Mouse (Mus musculus): ENCODE measurements at regions not wholly inside any gene's neighbourhood (a gene's known extent, or its start where the extent isn't known, plus 50 kb on each side); places are given as distances from the start of the nearest gene placed in this dataset.

DNA sequence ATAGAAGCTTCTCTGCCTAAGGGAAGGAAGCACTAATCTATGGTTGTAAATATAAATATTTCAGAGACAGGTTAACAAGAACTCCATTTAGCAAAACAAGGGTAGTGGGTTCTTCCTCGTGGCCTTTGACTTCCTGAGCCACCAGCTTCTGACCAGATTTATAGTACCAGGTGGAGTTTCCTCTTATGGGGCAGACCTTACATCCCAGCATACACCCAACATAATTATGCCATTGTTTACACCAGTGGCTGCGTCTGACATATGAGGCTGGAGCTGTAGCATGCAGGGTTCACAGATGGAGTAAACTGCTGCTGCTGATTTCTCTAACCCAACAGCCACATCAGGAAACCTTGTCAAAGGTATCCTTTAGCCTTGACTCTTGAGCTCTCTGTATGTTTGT, 75.5 kb downstream of the Trib2 start:
- no peak overlapping the region for H3K27ac ChIP-seq
- no peaks in the 10 kb centered on the region for H3K36me3 ChIP-seq (ENCODE audit: poor library complexity, severe bottlenecking)
- H3K4me3 ChIP-seq: no peak overlapping the region
- ATAC-seq: no peak
- H3K9ac ChIP-seq: no peak overlapping the region
- H3K4me2 ChIP-seq: no peak overlapping the region
- no peaks in the 10 kb centered on the region for H3K27me3 ChIP-seq
- H3K9me3 ChIP-seq (replicated peaks): no peaks in the 10 kb centered on the region
- 76% methylated on average over 2 of the region's 2 CpGs for WGBS
- no peaks in the 10 kb centered on the region for H3K4me1 ChIP-seq

DNA sequence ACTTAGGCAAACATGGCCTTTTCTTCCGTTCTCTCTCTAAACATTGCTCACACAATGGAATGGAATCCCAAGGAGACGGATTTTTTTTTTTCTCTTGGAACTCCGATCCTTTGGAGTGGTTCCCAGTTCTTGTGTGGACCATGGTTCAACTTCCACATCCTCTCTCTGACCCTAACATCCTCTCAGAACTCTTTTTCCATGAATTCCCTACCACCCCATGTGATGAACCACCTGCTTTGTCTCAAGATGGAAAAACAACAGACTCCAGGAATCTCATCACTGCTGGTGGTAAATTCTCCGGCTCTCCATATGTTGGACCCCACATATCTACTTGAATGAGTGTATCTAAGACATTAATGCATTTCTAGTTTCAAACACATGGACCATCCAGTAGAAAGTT, 77.7 kb downstream of the Trib2 start:
- WGBS: 66% methylated on average over 4 of the region's 4 CpGs

DNA sequence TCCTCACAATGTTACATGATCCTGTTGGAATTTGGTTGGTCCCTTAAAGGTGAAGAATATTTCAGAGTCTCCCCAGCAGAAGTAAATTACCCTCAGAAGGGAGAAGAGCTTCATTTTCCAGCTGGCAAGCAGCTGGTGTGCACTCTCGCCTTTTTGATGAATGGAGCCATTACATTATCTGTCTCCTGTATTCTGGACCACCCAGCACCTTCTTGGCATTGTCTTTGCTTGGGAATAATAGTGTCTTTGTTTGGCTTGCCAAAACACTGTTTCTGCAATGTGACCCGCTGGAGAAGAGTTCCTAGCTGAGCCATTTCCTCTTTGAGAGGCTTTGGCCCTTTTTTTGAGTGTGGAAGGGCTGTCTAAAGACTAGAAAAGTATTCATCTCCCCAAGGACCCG, 85.5 kb downstream of the Trib2 start:
- no peak overlapping the region for H3K27ac ChIP-seq
- H3K27me3 ChIP-seq: no peaks in the 10 kb centered on the region
- H3K9me3 ChIP-seq (replicated peaks): no peaks in the 10 kb centered on the region
- 0 out of 2 replicates have a peak, but pooled peaks cover 6% of the 10 kb centered on the region for H3K4me1 ChIP-seq
- H3K36me3 ChIP-seq (ENCODE audit: poor library complexity, severe bottlenecking): no peaks in the 10 kb centered on the region
- ATAC-seq: no peak
- no peak overlapping the region for H3K4me2 ChIP-seq
- WGBS: 26% methylated on average over 3 of the region's 3 CpGs
- no peak overlapping the region for H3K4me3 ChIP-seq
- H3K9ac ChIP-seq: no peak overlapping the region

More for the DNA sequence above, 77.7 kb downstream of the Trib2 start:
- no peaks in the 10 kb centered on the region for H3K9me3 ChIP-seq (replicated peaks)
- no peak overlapping the region for H3K27ac ChIP-seq
- no peaks in the 10 kb centered on the region for H3K4me1 ChIP-seq
- no peak overlapping the region for H3K4me3 ChIP-seq
- no peaks in the 10 kb centered on the region for H3K36me3 ChIP-seq (ENCODE audit: poor library complexity, severe bottlenecking)
- no peaks in the 10 kb centered on the region for H3K27me3 ChIP-seq
- H3K4me2 ChIP-seq: no peak overlapping the region
- no peak overlapping the region for H3K9ac ChIP-seq
- ATAC-seq: no peak

DNA sequence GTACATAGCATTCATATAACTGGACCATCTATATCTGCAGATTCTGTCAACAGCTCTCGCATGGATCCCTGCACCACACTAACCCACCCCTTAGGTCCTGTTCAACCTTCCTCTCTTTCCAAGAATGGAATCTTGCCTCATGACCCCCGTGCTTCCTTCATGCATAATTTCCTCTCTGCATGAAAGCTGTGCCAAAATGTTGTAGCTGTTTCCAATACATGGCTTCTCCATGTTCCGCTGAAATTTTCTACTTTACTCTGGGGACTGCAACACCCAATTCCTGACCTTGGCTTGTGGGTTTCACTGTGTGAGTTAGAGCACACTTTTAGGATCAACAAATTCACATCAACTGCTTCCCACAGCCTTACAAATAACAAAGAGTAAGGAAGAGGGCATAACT, 87.0 kb downstream of the Trib2 start:
- Histone ChIP-seq H3K36me3 (ENCODE audit: poor library complexity, severe bottlenecking) (no peaks in the 10 kb centered on the region), H3K4me2 (no peak overlapping the region), H3K27ac (no peak overlapping the region), H3K27me3 (no peaks in the 10 kb centered on the region), H3K4me3 (no peak overlapping the region), H3K9ac (no peak overlapping the region), H3K9me3 (replicated peaks) (no peaks in the 10 kb centered on the region), H3K4me1 (0 out of 2 replicates have a peak, but pooled peaks cover 6% of the 10 kb centered on the region)
- 83% methylated on average over 3 of the region's 3 CpGs for WGBS
- ATAC-seq: no peak

DNA sequence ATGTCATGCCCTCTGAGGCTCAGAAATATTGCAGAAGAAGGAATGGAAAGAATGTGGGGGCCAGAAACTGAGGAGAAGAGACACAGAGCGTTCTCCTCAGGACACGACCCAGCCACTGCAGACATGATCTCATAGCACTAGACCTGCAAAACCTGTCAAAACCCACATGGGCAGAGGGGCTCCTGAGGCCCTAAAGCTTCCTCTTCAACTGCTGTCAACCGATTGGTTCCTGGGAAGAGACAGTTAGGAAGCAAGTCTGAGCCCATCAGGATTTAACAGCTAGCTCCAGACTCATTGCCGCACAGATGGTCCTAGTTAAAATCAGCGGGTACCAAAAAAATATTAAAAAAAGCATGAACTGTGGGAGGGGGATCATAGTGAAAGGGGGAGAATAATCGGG, 93.2 kb downstream of the Trib2 start:
- Histone ChIP-seq H3K4me2 (no peak overlapping the region), H3K9ac (no peak overlapping the region), H3K36me3 (ENCODE audit: poor library complexity, severe bottlenecking) (no peaks in the 10 kb centered on the region), H3K27ac (no peak overlapping the region), H3K4me3 (no peak overlapping the region), H3K4me1 (no peaks in the 10 kb centered on the region), H3K27me3 (no peaks in the 10 kb centered on the region), H3K9me3 (replicated peaks) (no peaks in the 10 kb centered on the region)
- no peak; the same call in 1 of the 2 replicates for ATAC-seq
- WGBS: 89% methylated on average over 6 of the region's 6 CpGs

DNA sequence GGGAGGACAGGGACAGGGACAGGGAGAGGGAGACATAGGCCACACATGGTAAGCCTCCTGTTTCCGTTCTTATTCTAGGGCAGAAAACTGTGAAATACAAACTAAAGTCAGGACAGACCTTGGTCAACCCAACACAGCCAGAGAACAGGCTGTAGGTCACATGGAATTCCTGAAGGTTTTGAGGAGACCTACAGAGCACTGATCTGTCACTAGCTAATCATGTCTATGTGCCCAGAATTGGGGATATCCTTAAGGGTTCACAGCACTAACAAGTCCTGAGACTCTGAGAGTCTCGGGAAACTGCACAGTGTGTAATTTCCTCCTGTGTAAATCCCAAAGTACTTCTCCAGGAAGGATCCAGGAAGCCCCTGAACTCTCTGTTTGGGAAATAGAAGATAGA, 94.6 kb downstream of the Trib2 start:
- 97% methylated on average over 2 of the region's 2 CpGs for WGBS
- H3K4me1 ChIP-seq: no peaks in the 10 kb centered on the region
- no peak for ATAC-seq
- H3K9me3 ChIP-seq (replicated peaks): no peaks in the 10 kb centered on the region
- no peak overlapping the region for H3K9ac ChIP-seq
- no peak overlapping the region for H3K4me2 ChIP-seq
- no peaks in the 10 kb centered on the region for H3K27me3 ChIP-seq
- H3K4me3 ChIP-seq: no peak overlapping the region
- no peak overlapping the region for H3K27ac ChIP-seq
- H3K36me3 ChIP-seq (ENCODE audit: poor library complexity, severe bottlenecking): no peaks in the 10 kb centered on the region

DNA sequence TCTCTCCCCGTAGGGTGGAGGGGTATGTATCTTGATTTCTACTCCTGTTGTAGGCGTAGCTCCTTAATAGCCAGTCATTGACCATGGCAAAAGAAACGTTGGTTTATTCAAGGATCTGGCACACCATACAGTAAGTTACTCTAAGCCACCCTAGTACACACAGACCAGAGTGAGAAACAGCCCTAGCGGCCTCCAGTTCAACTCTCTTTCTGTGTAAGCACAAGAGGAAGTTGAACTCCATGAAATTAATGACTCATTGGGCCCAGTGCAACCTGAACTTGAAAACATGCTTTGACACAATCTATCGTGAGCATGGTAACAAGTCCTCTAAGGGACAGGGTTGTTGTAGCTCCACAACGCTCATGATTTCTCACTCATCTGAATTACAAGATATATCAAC, 96.6 kb downstream of the Trib2 start:
- no peaks in the 10 kb centered on the region for H3K27me3 ChIP-seq
- no peaks in the 10 kb centered on the region for H3K36me3 ChIP-seq (ENCODE audit: poor library complexity, severe bottlenecking)
- 88% methylated on average over 6 of the region's 6 CpGs for WGBS
- no peak overlapping the region for H3K27ac ChIP-seq
- no peaks in the 10 kb centered on the region for H3K9me3 ChIP-seq (replicated peaks)
- no peaks in the 10 kb centered on the region for H3K4me1 ChIP-seq
- no peak overlapping the region for H3K9ac ChIP-seq
- H3K4me2 ChIP-seq: no peak overlapping the region
- no peak for ATAC-seq
- no peak overlapping the region for H3K4me3 ChIP-seq

DNA sequence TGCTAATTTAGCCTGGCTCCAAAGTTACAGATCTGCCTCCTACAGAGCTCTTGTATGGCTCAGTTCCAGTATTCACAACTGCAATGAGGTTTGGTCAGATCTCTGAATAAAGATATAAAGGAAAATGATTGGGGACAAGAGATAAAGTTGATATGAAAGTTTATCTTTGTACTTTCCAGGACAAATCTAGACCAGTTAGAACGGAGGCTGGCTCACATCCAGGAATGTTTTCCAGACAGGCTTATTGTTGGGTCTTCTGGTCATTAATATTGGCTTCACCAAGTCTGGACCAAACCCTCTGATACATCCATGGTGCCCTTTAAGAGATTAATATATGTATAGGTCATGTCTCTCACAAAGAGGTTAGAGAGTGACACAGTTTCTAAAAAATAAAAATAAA, 97.9 kb downstream of the Trib2 start:
- ATAC-seq: no peak
- no peak overlapping the region for H3K27ac ChIP-seq
- WGBS: 82% methylated on average over 1 of the region's 1 CpGs

DNA sequence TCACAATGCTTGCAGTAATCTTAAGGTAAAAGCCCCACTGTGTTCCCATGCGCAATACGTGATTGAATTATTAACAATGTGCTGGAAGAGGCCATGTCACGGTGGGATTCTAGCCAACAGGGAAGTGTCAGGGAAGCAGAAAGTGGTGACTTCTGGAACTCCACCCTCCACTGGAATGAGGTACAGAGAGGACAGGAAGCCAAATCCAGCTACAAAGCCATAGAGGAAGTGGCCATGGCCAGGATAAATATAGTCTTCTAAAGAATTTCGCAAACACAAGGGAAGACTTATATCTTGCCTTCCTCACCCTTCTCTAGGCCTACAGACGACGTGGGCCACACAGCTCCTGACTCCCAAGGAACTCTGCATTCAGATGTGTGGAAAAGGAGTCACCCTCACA, 98.7 kb downstream of the Trib2 start:
- Histone ChIP-seq H3K9ac (no peak overlapping the region), H3K9me3 (replicated peaks) (no peaks in the 10 kb centered on the region), H3K36me3 (ENCODE audit: poor library complexity, severe bottlenecking) (no peaks in the 10 kb centered on the region), H3K27ac (no peak overlapping the region), H3K4me2 (no peak overlapping the region), H3K4me3 (no peak overlapping the region), H3K27me3 (no peaks in the 10 kb centered on the region), H3K4me1 (no peaks in the 10 kb centered on the region)
- ATAC-seq: no peak
- 96% methylated on average over 6 of the region's 6 CpGs for WGBS

More for the DNA sequence above, 97.9 kb downstream of the Trib2 start:
- Histone ChIP-seq H3K4me3 (no peak overlapping the region), H3K4me2 (no peak overlapping the region), H3K9ac (no peak overlapping the region), H3K27me3 (no peaks in the 10 kb centered on the region), H3K36me3 (ENCODE audit: poor library complexity, severe bottlenecking) (no peaks in the 10 kb centered on the region), H3K4me1 (no peaks in the 10 kb centered on the region), H3K9me3 (replicated peaks) (no peaks in the 10 kb centered on the region)

DNA sequence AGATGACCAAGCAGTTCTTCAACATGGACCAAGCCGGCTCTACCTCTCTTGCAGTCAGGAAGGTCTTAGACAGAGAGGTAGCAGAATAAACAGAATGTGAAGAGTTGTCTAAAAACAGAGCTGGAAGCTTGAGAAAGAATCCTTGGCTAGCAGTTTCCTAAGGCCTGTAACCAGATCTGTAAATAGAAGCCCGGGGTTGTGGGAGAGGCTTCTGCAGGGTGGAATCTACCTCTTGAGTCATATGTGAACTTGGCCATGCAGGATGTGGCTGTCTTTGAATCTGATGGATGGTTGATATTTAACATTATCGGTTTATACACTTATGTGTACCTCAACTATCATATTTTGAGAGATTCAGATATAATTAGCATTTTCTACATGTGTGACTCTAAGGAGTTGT, 99.4 kb downstream of the Trib2 start:
- Histone ChIP-seq H3K9me3 (replicated peaks) (no peaks in the 10 kb centered on the region), H3K27me3 (no peaks in the 10 kb centered on the region), H3K27ac (no peak overlapping the region), H3K4me3 (no peak overlapping the region), H3K4me1 (no peaks in the 10 kb centered on the region), H3K36me3 (ENCODE audit: poor library complexity, severe bottlenecking) (no peaks in the 10 kb centered on the region), H3K9ac (no peak overlapping the region), H3K4me2 (no peak overlapping the region)
- no peak for ATAC-seq
- WGBS: 87% methylated on average over 3 of the region's 3 CpGs

DNA sequence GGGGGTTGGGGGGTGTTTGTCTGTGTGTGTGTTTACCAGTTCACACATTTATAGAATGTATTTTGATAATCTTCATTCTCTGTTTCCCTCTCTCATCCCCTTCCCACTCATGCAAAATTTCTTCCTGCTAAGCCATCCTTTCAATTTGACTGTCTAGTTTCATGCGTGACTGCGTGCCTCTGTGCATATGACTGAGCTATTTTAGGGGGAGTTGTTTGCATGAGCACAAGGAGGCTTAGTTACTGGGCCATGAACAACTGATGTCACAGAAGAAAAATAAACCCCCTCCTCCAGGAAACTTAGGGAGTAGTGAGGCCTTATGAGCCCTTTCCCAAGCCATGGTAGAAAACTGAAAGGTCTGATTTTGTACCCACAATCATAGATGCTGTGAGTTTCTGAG, 103.1 kb downstream of the Trib2 start:
- no peak overlapping the region for H3K27ac ChIP-seq
- no peaks in the 10 kb centered on the region for H3K4me1 ChIP-seq
- 91% methylated on average over 2 of the region's 2 CpGs for WGBS
- no peak overlapping the region for H3K4me3 ChIP-seq
- ATAC-seq: no peak
- H3K27me3 ChIP-seq: no peaks in the 10 kb centered on the region
- no peaks in the 10 kb centered on the region for H3K9me3 ChIP-seq (replicated peaks)
- H3K9ac ChIP-seq: no peak overlapping the region
- no peak overlapping the region for H3K4me2 ChIP-seq
- H3K36me3 ChIP-seq (ENCODE audit: poor library complexity, severe bottlenecking): no peaks in the 10 kb centered on the region

DNA sequence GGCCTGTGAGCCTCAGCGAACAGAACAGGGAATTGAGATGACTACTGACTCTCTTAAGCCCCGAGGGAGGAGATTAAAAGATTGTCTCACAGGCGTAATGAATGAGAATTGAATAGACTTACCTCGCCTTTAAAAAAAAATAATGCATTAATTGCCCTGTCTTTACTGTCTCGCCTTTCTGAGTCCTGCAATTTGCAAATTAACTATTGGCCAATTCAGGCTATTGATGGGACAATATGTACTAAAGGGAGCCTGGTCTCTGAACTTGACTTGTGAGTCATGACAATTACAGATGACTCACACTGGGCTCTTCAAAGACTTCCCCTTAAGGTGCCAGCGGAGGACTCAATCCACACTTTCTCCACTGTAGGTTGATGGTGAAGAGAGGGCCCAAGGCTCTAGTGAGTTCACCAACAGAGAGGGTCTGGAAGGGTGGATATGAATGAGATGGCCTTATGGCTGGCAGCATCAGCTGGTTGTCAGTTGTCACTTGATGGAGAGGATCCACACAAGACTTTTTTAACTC, 109.1 kb downstream of the Trib2 start:
- WGBS: 65% methylated on average over 6 of the region's 6 CpGs
- no peak for ATAC-seq
- Histone ChIP-seq H3K36me3 (ENCODE audit: poor library complexity, severe bottlenecking) (no peaks in the 10 kb centered on the region), H3K27me3 (no peaks in the 10 kb centered on the region), H3K4me1 (no peaks in the 10 kb centered on the region), H3K4me2 (no peak overlapping the region), H3K27ac (no peak overlapping the region), H3K9ac (no peak overlapping the region), H3K9me3 (replicated peaks) (no peaks in the 10 kb centered on the region), H3K4me3 (no peak overlapping the region)

DNA sequence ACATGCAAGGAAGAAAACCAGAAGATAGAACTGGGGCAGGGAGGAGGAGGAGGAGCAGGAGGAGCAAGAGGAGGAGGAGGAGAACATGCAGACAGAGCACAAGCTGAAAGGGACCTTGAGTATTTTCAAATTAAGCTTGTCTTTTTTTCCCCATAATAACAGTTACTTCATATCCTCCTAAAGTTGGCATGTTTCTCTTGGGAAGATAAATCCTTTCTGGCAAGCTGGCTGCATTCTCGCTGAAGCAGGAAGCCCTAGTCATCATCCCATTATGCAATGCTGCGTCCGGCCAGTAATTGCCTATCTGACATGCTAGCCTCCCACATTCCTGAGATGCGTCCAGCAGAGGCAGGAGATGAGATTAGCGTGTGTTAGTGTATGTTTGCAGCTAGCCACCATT, 112.3 kb downstream of the Trib2 start:
- WGBS: 68% methylated on average over 5 of the region's 5 CpGs

More for the DNA sequence above, 112.3 kb downstream of the Trib2 start:
- Histone ChIP-seq H3K4me1 (no peaks in the 10 kb centered on the region), H3K4me3 (no peak overlapping the region), H3K27ac (no peak overlapping the region), H3K27me3 (no peaks in the 10 kb centered on the region), H3K9ac (no peak overlapping the region), H3K4me2 (no peak overlapping the region), H3K9me3 (replicated peaks) (no peaks in the 10 kb centered on the region), H3K36me3 (ENCODE audit: poor library complexity, severe bottlenecking) (no peaks in the 10 kb centered on the region)
- no peak for ATAC-seq

Measured in forebrain, embryonic 13.5 days (tissue).